Mouse (Mus musculus): Measurements from ENCODE around the gene Gm4884. TPM values are rescaled to one million over a fixed set of nuclear protein-coding genes. Genes with fewer than 3 reads are reported as not detected.
"Not testable (repeated sequence)": the region's sequence is repeated elsewhere in the genome, so short reads cannot be mapped to it uniquely, and the experiment has no call there.

The Gm4884 gene
- not detected for total RNA-seq (2021)
- long read RNA-seq, experiment 1: 0 reads
- long read RNA-seq, experiment 2: 0 reads

DNA sequence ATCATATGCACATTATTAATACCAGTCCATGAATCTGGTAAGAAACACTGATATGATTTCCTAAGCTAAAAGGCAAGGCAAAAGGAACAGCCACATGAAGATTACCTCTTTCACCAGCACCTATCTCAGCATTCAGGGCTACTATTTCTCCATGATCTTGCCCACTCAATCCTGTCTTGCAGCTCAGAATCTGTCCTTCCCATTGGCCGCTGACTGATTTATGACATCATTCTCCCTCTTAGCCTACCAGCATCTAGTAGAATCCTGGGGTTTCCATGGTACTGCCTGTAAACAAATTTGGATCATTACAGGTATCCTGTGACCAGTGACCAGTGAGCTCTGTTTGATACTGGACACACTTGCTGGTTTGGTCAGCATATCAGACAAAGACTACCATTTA lies at the start of gene Gm4884:
TSS of gene Gm4884 (plus strand) at position 301 of the 400 bp plus-strand sequence.
- not testable (repeated sequence) for DNase-seq

GRCm38 (mm10) chr7:40987243-40987642 lies 45.3 kb upstream of the Gm4884 start, which contains the start of gene 4930433I11Rik:
Gene 4930433I11Rik, plus strand, starts transcription at chr7:40987543.
- no peak for DNase-seq

GRCm38 (mm10) chr7:41044058-41044457 lies 11.5 kb downstream of the Gm4884 start:
- DNase-seq: not testable (repeated sequence)

Other genes starting within 250 kb of the Gm4884 start
- under 1 TPM; 0.15 to 0.26 TPM for gene Vstm2b, start 134.4 kb upstream of the Gm4884 start, total RNA-seq (2021)
- gene 4930433I11Rik, start 45.2 kb upstream of the Gm4884 start, total RNA-seq (2021): not detected
- not detected for gene Gm5592, start 121.1 kb downstream of the Gm4884 start, total RNA-seq (2021)